8 mouse cellular contexts compared by ENCODE assay signal in the genomic region with DNA sequence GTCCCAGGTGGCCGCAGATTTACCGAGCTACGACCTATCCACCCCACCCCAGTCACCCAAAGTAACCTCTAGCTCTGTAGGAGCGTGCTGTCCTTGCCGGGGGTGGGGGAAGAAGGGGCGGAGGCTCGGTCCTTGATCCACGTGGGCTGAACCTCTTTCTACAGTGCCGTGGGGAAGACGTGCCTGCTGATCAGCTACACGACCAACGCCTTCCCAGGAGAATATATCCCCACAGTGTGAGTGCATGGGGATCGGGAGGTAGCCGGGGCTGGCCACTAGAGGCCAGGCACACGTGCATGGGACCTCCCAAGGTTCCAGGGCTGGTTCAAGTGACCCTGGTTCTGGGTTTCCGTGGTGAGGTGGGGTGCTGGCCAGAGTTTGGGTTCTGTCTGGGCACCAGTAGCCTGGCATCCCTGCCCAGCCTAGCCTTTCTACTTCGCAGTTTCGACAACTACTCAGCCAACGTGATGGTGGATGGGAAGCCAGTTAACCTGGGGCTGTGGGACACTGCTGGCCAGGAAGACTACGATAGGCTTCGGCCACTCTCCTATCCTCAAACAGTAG. TPM values are rescaled to one million over a fixed set of nuclear protein-coding genes. Genes with fewer than 3 reads are reported as not detected.
DNase-seq lines count a peak whose midpoint lies in the region; ATAC-seq and TF ChIP-seq lines count a peak whose summit lies in the region.

No protein-coding gene starts in this region.

- no peak for ATAC-seq in embryonic facial prominence, embryonic 11.5 days (replicated peaks; ENCODE audit: insufficient number of reproducible peaks, low FRiP score, low TSS enrichment, low read depth)
- no peak; the same call in 1 of the 2 replicates for ATAC-seq in hindbrain, embryonic 15.5 days (ENCODE audit: low FRiP score, low read depth)
- no peak for ATAC-seq in midbrain, embryonic 14.5 days (ENCODE audit: low FRiP score, low TSS enrichment)

- intact Hi-C loops in left cerebral cortex, postnatal 4 days (cut with DNase I), result no loop called here

- H3K4me3 ChIP-seq in layer of hippocampus, adult 2 months, result peak overlapping the region; percentile 59
- H3K4me3 ChIP-seq in embryonic facial prominence, embryonic 11.5 days (ENCODE audit: low read depth, low read length), result peak overlapping the region; percentile 59
- H3K4me3 ChIP-seq in hindbrain, embryonic 15.5 days, result peak overlapping the region; percentile 57
- H3K4me3 ChIP-seq in midbrain, embryonic 14.5 days (replicated peaks; ENCODE audit: low read depth, low read length), result peak overlapping the region; percentile 75

- TF ChIP-seq CTCF in layer of hippocampus, adult 2 months (conservative IDR thresholded peaks at IDR 0.05), result no peak

- DNase-seq in layer of hippocampus, adult 2 months (ENCODE audit: low spot score in 2 of 2), result no peak
- DNase-seq in layer of hippocampus, adult 11-12 months (ENCODE audit: low spot score), result no peak
- no peak for DNase-seq in embryonic facial prominence, embryonic 11.5 days (ENCODE audit: low spot score)
- DNase-seq in midbrain, embryonic 14.5 days, result peak; percentile 39
- no peak for DNase-seq in thymus, postnatal 14 days
- no peak for DNase-seq in thymus, postnatal 0 days (ENCODE audit: low spot score)
- no peak for DNase-seq in left cerebral cortex, postnatal 4 days

- H3K4me1 ChIP-seq in embryonic facial prominence, embryonic 11.5 days (ENCODE audit: control insufficient read depth, insufficient read depth, low read length), result peaks cover 3% of the 10 kb centered on the region
- H3K4me1 ChIP-seq in hindbrain, embryonic 15.5 days (replicated peaks), result peaks cover 40% of the 10 kb centered on the region
- peaks cover 19% of the 10 kb centered on the region for H3K4me1 ChIP-seq in midbrain, embryonic 14.5 days (ENCODE audit: control insufficient read depth, insufficient read depth, low read length)

- peak overlapping the region; percentile 70 for H3K9ac ChIP-seq in embryonic facial prominence, embryonic 11.5 days (replicated peaks; ENCODE audit: low read length)
- H3K9ac ChIP-seq in hindbrain, embryonic 15.5 days, result peak overlapping the region; percentile 89
- H3K9ac ChIP-seq in midbrain, embryonic 14.5 days (replicated peaks; ENCODE audit: low read length), result peak overlapping the region; percentile 86

- no peaks in the 10 kb centered on the region for H3K9me3 ChIP-seq in embryonic facial prominence, embryonic 11.5 days (replicated peaks; ENCODE audit: control insufficient read depth, low read length)
- no peaks in the 10 kb centered on the region for H3K9me3 ChIP-seq in hindbrain, embryonic 15.5 days
- no peaks in the 10 kb centered on the region for H3K9me3 ChIP-seq in midbrain, embryonic 14.5 days (ENCODE audit: control insufficient read depth, low read length)

- H3K4me2 ChIP-seq in embryonic facial prominence, embryonic 11.5 days (ENCODE audit: low read depth, low read length), result peak overlapping the region; percentile 84
- H3K4me2 ChIP-seq in hindbrain, embryonic 15.5 days, result peak overlapping the region; percentile 75
- H3K4me2 ChIP-seq in midbrain, embryonic 14.5 days (ENCODE audit: low read length), result peak overlapping the region; percentile 91

- 19% methylated on average over 21 of the region's 21 CpGs for WGBS in embryonic facial prominence, embryonic 11.5 days
- WGBS in hindbrain, embryonic 15.5 days, result 21% methylated on average over 21 of the region's 21 CpGs
- WGBS in midbrain, embryonic 14.5 days, result 20% methylated on average over 21 of the region's 21 CpGs

- H3K27me3 ChIP-seq in embryonic facial prominence, embryonic 11.5 days (ENCODE audit: control insufficient read depth, insufficient read depth, low read length), result peaks cover 7% of the 10 kb centered on the region; the same call in 1 of the 2 replicates
- H3K27me3 ChIP-seq in hindbrain, embryonic 15.5 days, result no peaks in the 10 kb centered on the region
- H3K27me3 ChIP-seq in midbrain, embryonic 14.5 days (ENCODE audit: control insufficient read depth, insufficient read depth, low read length), result no peaks in the 10 kb centered on the region

- H3K27ac ChIP-seq in layer of hippocampus, adult 2 months, result no peak overlapping the region
- H3K27ac ChIP-seq in embryonic facial prominence, embryonic 11.5 days (replicated peaks; ENCODE audit: low read depth, low read length), result no peak overlapping the region
- peak overlapping the region; percentile 81; the same call in 1 of the 2 replicates for H3K27ac ChIP-seq in hindbrain, embryonic 15.5 days (replicated peaks)
- peak overlapping the region; percentile 74; the same call in 1 of the 2 replicates for H3K27ac ChIP-seq in midbrain, embryonic 14.5 days (replicated peaks; ENCODE audit: low read depth, low read length)

- H3K36me3 ChIP-seq in embryonic facial prominence, embryonic 11.5 days (replicated peaks; ENCODE audit: control insufficient read depth, insufficient read depth, low read depth, low read length), result no peaks in the 10 kb centered on the region; the same call in none of the 2 replicates
- H3K36me3 ChIP-seq in hindbrain, embryonic 15.5 days, result peaks cover 11% of the 10 kb centered on the region
- peaks cover 24% of the 10 kb centered on the region for H3K36me3 ChIP-seq in midbrain, embryonic 14.5 days (ENCODE audit: control insufficient read depth, insufficient read depth, low read length)

RNA-seq across cellular contexts. Expression of a gene that starts 0.9 kb away (rescaled TPM):
- 10 to 100 TPM; 36.4 to 38.2 TPM for total RNA-seq in layer of hippocampus, adult 2 months (2021)
- polyA plus RNA-seq in embryonic facial prominence, embryonic 11.5 days (2014; fragmentation: Nextera tagmentation; extraction: Ambion mirVana), result 9.7 and 10.9 TPM in 2 replicates
- 540 and 587 TPM in 2 replicates for polyA plus RNA-seq in hindbrain, embryonic 15.5 days (2015; fragmentation: Nextera tagmentation; extraction: Ambion mirVana)
- 113 and 646 TPM in 2 replicates for polyA plus RNA-seq in midbrain, embryonic 14.5 days (2014; fragmentation: Nextera tagmentation; extraction: Ambion mirVana)
- 16.6 and 17.4 TPM in 2 replicates for polyA plus RNA-seq in thymus, postnatal 0 days (2015; fragmentation: Nextera tagmentation; extraction: Ambion mirVana)
- total RNA-seq in left cerebral cortex, postnatal 4 days (2021), result 100 to 1,000 TPM; 505 to 551 TPM

RNA-seq across cellular contexts. Expression of a gene that starts 4.9 kb away (rescaled TPM):
- 10 to 100 TPM in 1 of 2 experiments, 1 to 10 TPM in 1; 9.9 to 11.3 TPM for total RNA-seq in layer of hippocampus, adult 2 months (2021)
- polyA plus RNA-seq in embryonic facial prominence, embryonic 11.5 days (2014; fragmentation: Nextera tagmentation; extraction: Ambion mirVana), result 10.7 and 11.7 TPM in 2 replicates
- polyA plus RNA-seq in hindbrain, embryonic 15.5 days (2015; fragmentation: Nextera tagmentation; extraction: Ambion mirVana), result 8.8 and 10.4 TPM in 2 replicates
- 6.0 and 8.6 TPM in 2 replicates for polyA plus RNA-seq in midbrain, embryonic 14.5 days (2014; fragmentation: Nextera tagmentation; extraction: Ambion mirVana)
- polyA plus RNA-seq in thymus, postnatal 0 days (2015; fragmentation: Nextera tagmentation; extraction: Ambion mirVana), result 78.7 and 80.4 TPM in 2 replicates
- total RNA-seq in left cerebral cortex, postnatal 4 days (2021), result 1 to 10 TPM; 2.5 to 3.2 TPM

RNA-seq across cellular contexts. Expression of a gene that starts 8.4 kb away (rescaled TPM):
- 10 to 100 TPM; 60.0 to 70.4 TPM for total RNA-seq in layer of hippocampus, adult 2 months (2021)
- polyA plus RNA-seq in embryonic facial prominence, embryonic 11.5 days (2014; fragmentation: Nextera tagmentation; extraction: Ambion mirVana), result 35.0 and 35.9 TPM in 2 replicates
- polyA plus RNA-seq in hindbrain, embryonic 15.5 days (2015; fragmentation: Nextera tagmentation; extraction: Ambion mirVana), result 74.9 and 81.2 TPM in 2 replicates
- 50.4 and 72.1 TPM in 2 replicates for polyA plus RNA-seq in midbrain, embryonic 14.5 days (2014; fragmentation: Nextera tagmentation; extraction: Ambion mirVana)
- 32.6 and 33.5 TPM in 2 replicates for polyA plus RNA-seq in thymus, postnatal 0 days (2015; fragmentation: Nextera tagmentation; extraction: Ambion mirVana)
- 10 to 100 TPM; 76.4 to 78.9 TPM for total RNA-seq in left cerebral cortex, postnatal 4 days (2021)

RNA-seq across cellular contexts. Expression of a gene that starts 8.6 kb away (rescaled TPM):
- 10 to 100 TPM; 13.1 to 16.9 TPM for total RNA-seq in layer of hippocampus, adult 2 months (2021)
- 118 and 124 TPM in 2 replicates for polyA plus RNA-seq in embryonic facial prominence, embryonic 11.5 days (2014; fragmentation: Nextera tagmentation; extraction: Ambion mirVana)
- 107 and 109 TPM in 2 replicates for polyA plus RNA-seq in hindbrain, embryonic 15.5 days (2015; fragmentation: Nextera tagmentation; extraction: Ambion mirVana)
- polyA plus RNA-seq in midbrain, embryonic 14.5 days (2014; fragmentation: Nextera tagmentation; extraction: Ambion mirVana), result 99.1 and 105 TPM in 2 replicates
- 191 and 212 TPM in 2 replicates for polyA plus RNA-seq in thymus, postnatal 0 days (2015; fragmentation: Nextera tagmentation; extraction: Ambion mirVana)
- total RNA-seq in left cerebral cortex, postnatal 4 days (2021), result 10 to 100 TPM; 31.2 to 35.1 TPM

RNA-seq across cellular contexts. Expression of a gene that starts 9.8 kb away (rescaled TPM):
- 1 to 10 TPM; 1.3 to 4.9 TPM for total RNA-seq in layer of hippocampus, adult 2 months (2021)
- polyA plus RNA-seq in embryonic facial prominence, embryonic 11.5 days (2014; fragmentation: Nextera tagmentation; extraction: Ambion mirVana), result 3.3 and 3.7 TPM in 2 replicates
- polyA plus RNA-seq in hindbrain, embryonic 15.5 days (2015; fragmentation: Nextera tagmentation; extraction: Ambion mirVana), result 0.97 and 2.1 TPM in 2 replicates
- polyA plus RNA-seq in midbrain, embryonic 14.5 days (2014; fragmentation: Nextera tagmentation; extraction: Ambion mirVana), result 0.51 TPM in 1 of 2 replicates, not detected in the other
- 179 and 229 TPM in 2 replicates for polyA plus RNA-seq in thymus, postnatal 0 days (2015; fragmentation: Nextera tagmentation; extraction: Ambion mirVana)
- 1 to 10 TPM; 2.9 to 3.0 TPM for total RNA-seq in left cerebral cortex, postnatal 4 days (2021)

Comparison
In these comparisons a context has a peak if more than half of its experiments do, and no peak if none do; other contexts are left out.
1. H3K27ac ChIP-seq: peak in hindbrain, embryonic 15.5 days (single experiment) and midbrain, embryonic 14.5 days (single experiment); none in layer of hippocampus, adult 2 months (single experiment) and embryonic facial prominence, embryonic 11.5 days (single experiment).
2. Peak in every context shown above with its lines, with median percentiles within 50 percentile points of each other: H3K4me3 ChIP-seq, H3K4me2 ChIP-seq and H3K9ac ChIP-seq.